Mouse (Mus musculus): ENCODE results near the gene Antxrl. TPM values are rescaled to one million over a fixed set of nuclear protein-coding genes. Genes with fewer than 3 reads are reported as not detected.

Antxrl gene
- not detected for total RNA-seq (2018; cell fraction: chromatin; rRNA removed)
- not detected for total RNA-seq (2018; cell fraction: cytosol; rRNA removed)
- not detected for total RNA-seq (2018; cell fraction: nucleus; rRNA removed)
- not detected in 3 replicates for polyA plus RNA-seq (2018)

GRCm38 (mm10) chr14:34052516-34052915 is at the start of gene Antxrl:
Antxrl (plus strand) TSS chr14:34052707.
- Histone ChIP-seq H3K79me2 (ENCODE audit: inconsistent target) (no peaks in the 10 kb centered on the region), H3K27ac (no peak within 1 kb of the TSS), H3K4me3 (ENCODE audit: inconsistent target) (no peak within 1 kb of the TSS), H3K36me3 (ENCODE audit: inconsistent target) (no peaks in the 10 kb centered on the region)
- 99% methylated on average over 5 of the region's 6 CpGs for WGBS (ENCODE audit: missing documents)

- H3K27ac ChIP-seq, result no peak within 1 kb of the TSS
- H3K4me3 ChIP-seq (ENCODE audit: inconsistent target), result no peak within 1 kb of the TSS
- H3K36me3 ChIP-seq (ENCODE audit: inconsistent target), result no peaks in the 10 kb centered on the region
- no peaks in the 10 kb centered on the region for H3K79me2 ChIP-seq (ENCODE audit: inconsistent target)
- WGBS (ENCODE audit: missing documents), result 91% methylated on average over 3 of the region's 3 CpGs
Observed at GRCm38 (mm10) chr14:34015063-34015462, 37.4 kb upstream of the Antxrl start, which contains the start of gene Gm30083. Gm30083 (minus strand) TSS chr14:34015182.

GRCm38 (mm10) chr14:34016381-34016780 is 36.1 kb upstream of the Antxrl start, which contains the start of gene Gm5460:
Gm5460 (plus strand) TSS chr14:34016758.
- Histone ChIP-seq H3K79me2 (ENCODE audit: inconsistent target) (no peaks in the 10 kb centered on the region), H3K36me3 (ENCODE audit: inconsistent target) (no peaks in the 10 kb centered on the region), H3K4me3 (ENCODE audit: inconsistent target) (no peak within 1 kb of the TSS), H3K27ac (no peak within 1 kb of the TSS)
- 87% methylated on average over 4 of the region's 4 CpGs for WGBS (ENCODE audit: missing documents)

- Histone ChIP-seq H3K27ac (no peak overlapping the region), H3K79me2 (ENCODE audit: inconsistent target) (no peaks in the 10 kb centered on the region), H3K36me3 (ENCODE audit: inconsistent target) (no peaks in the 10 kb centered on the region), H3K4me3 (ENCODE audit: inconsistent target) (no peak overlapping the region)
- WGBS (ENCODE audit: missing documents), result 95% methylated on average over 2 of the region's 2 CpGs
Observed at GRCm38 (mm10) chr14:34016938-34017337, 35.6 kb upstream of the Antxrl start.

GRCm38 (mm10) chr14:34026710-34027109 is 25.8 kb upstream of the Antxrl start:
- Histone ChIP-seq H3K27ac (no peak overlapping the region), H3K4me3 (ENCODE audit: inconsistent target) (no peak overlapping the region)
- 88% methylated on average over 2 of the region's 2 CpGs for WGBS (ENCODE audit: missing documents)

GRCm38 (mm10) chr14:34033841-34034610 is 18.5 kb upstream of the Antxrl start:
- Histone ChIP-seq H3K4me3 (ENCODE audit: inconsistent target) (no peak overlapping the region), H3K27ac (no peak overlapping the region), H3K36me3 (ENCODE audit: inconsistent target) (no peaks in the 10 kb centered on the region), H3K79me2 (ENCODE audit: inconsistent target) (no peaks in the 10 kb centered on the region)
- WGBS (ENCODE audit: missing documents), result 92% methylated on average over 8 of the region's 8 CpGs

More at GRCm38 (mm10) chr14:34026710-34027109, 25.8 kb upstream of the Antxrl start:
- Histone ChIP-seq H3K79me2 (ENCODE audit: inconsistent target) (no peaks in the 10 kb centered on the region), H3K36me3 (ENCODE audit: inconsistent target) (no peaks in the 10 kb centered on the region)

GRCm38 (mm10) chr14:34041241-34041640 is 11.3 kb upstream of the Antxrl start:
- Histone ChIP-seq H3K79me2 (ENCODE audit: inconsistent target) (no peaks in the 10 kb centered on the region), H3K36me3 (ENCODE audit: inconsistent target) (no peaks in the 10 kb centered on the region)
- 81% methylated on average over 4 of the region's 4 CpGs for WGBS (ENCODE audit: missing documents)

GRCm38 (mm10) chr14:34043341-34043740 is 9.2 kb upstream of the Antxrl start:
- Histone ChIP-seq H3K79me2 (ENCODE audit: inconsistent target) (no peaks in the 10 kb centered on the region), H3K36me3 (ENCODE audit: inconsistent target) (no peaks in the 10 kb centered on the region), H3K4me3 (ENCODE audit: inconsistent target) (no peak overlapping the region), H3K27ac (no peak overlapping the region)
- WGBS (ENCODE audit: missing documents), result 83% methylated on average over 3 of the region's 3 CpGs

More at GRCm38 (mm10) chr14:34041241-34041640, 11.3 kb upstream of the Antxrl start:
- no peak overlapping the region for H3K27ac ChIP-seq
- no peak overlapping the region for H3K4me3 ChIP-seq (ENCODE audit: inconsistent target)

GRCm38 (mm10) chr14:34050101-34050779 is 2.3 kb upstream of the Antxrl start:
- WGBS (ENCODE audit: missing documents), result 79% methylated on average over 5 of the region's 5 CpGs
- Histone ChIP-seq H3K4me3 (ENCODE audit: inconsistent target) (no peak overlapping the region), H3K79me2 (ENCODE audit: inconsistent target) (no peaks in the 10 kb centered on the region), H3K27ac (no peak overlapping the region), H3K36me3 (ENCODE audit: inconsistent target) (no peaks in the 10 kb centered on the region)

- Histone ChIP-seq H3K27ac (no peak overlapping the region), H3K4me3 (ENCODE audit: inconsistent target) (no peak overlapping the region), H3K79me2 (ENCODE audit: inconsistent target) (no peaks in the 10 kb centered on the region), H3K36me3 (ENCODE audit: inconsistent target) (no peaks in the 10 kb centered on the region)
- WGBS (ENCODE audit: missing documents), result 87% methylated on average over 6 of the region's 6 CpGs
Observed at GRCm38 (mm10) chr14:34071665-34072064, 19.2 kb downstream of the Antxrl start.

- H3K27ac ChIP-seq, result no peak overlapping the region
- H3K4me3 ChIP-seq (ENCODE audit: inconsistent target), result no peak overlapping the region
- no peaks in the 10 kb centered on the region for H3K79me2 ChIP-seq (ENCODE audit: inconsistent target)
- 71% methylated on average over 4 of the region's 4 CpGs for WGBS (ENCODE audit: missing documents)
- no peaks in the 10 kb centered on the region for H3K36me3 ChIP-seq (ENCODE audit: inconsistent target)
Observed at GRCm38 (mm10) chr14:34075346-34075745, 22.8 kb downstream of the Antxrl start.

- H3K79me2 ChIP-seq (ENCODE audit: inconsistent target), result no peaks in the 10 kb centered on the region
- no peak overlapping the region for H3K27ac ChIP-seq
- no peaks in the 10 kb centered on the region for H3K36me3 ChIP-seq (ENCODE audit: inconsistent target)
- no peak overlapping the region for H3K4me3 ChIP-seq (ENCODE audit: inconsistent target)
- 74% methylated on average over 5 of the region's 5 CpGs for WGBS (ENCODE audit: missing documents)
Observed at GRCm38 (mm10) chr14:34077222-34077621, 24.7 kb downstream of the Antxrl start.

- H3K27ac ChIP-seq, result no peak overlapping the region
- 63% methylated on average over 4 of the region's 4 CpGs for WGBS (ENCODE audit: missing documents)
- H3K4me3 ChIP-seq (ENCODE audit: inconsistent target), result no peak overlapping the region
- H3K79me2 ChIP-seq (ENCODE audit: inconsistent target), result no peaks in the 10 kb centered on the region
- H3K36me3 ChIP-seq (ENCODE audit: inconsistent target), result no peaks in the 10 kb centered on the region
Observed at GRCm38 (mm10) chr14:34078293-34078692, 25.8 kb downstream of the Antxrl start.

GRCm38 (mm10) chr14:34080321-34080997 is 28.0 kb downstream of the Antxrl start:
- WGBS (ENCODE audit: missing documents), result 15% methylated on average over 11 of the region's 11 CpGs
- H3K79me2 ChIP-seq (ENCODE audit: inconsistent target), result no peaks in the 10 kb centered on the region
- no peaks in the 10 kb centered on the region for H3K36me3 ChIP-seq (ENCODE audit: inconsistent target)
- no peak overlapping the region for H3K4me3 ChIP-seq (ENCODE audit: inconsistent target)
- H3K27ac ChIP-seq, result no peak overlapping the region

Data from macrophage (primary cell).